In the genomic region with DNA sequence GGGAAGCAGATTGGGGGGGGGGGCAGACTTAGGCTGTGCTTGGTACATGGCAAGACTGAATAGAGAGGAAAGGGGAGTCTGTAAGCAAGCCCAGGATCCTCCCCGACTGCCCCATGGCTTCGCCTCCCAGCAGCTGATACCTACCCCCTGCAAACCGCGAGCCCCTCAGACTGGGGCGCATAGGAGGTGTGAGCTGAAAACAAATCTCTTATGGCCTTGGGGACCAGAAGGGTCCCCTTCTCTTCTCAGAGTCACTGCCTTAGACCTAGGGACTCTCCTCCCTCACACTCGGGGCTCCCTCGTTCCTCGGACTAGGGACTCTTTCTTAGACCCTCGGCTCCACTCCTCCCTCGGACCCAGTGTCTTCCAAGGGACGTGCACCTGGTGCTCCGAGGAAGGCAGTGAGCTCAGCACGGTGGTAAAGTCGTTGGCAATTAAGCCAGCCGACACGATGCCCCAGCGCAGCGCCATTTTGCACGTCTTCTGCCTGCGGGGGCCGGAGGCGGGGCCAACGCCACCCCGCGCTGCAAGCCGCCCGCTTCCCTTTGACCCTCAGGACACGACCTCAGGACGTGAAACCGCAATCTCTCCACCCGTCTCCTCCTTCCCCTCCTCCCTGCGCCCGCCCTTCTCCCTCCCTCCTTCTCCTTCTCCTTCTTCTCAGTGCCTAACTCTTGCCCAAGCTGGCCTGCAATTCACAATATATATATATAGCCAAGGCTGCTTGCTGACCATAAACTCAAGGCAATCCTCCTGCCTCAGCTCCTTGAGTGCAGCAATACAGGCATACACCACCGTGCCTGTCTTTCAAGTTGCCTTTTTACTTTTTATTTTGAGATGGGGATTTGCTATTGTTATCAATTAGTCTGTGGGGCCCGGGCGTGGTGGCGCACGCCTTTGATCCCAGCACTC, we compare ENCODE assay signal across 7 mouse cellular contexts. TPM values are rescaled to one million over a fixed set of nuclear protein-coding genes. Genes with fewer than 3 reads are reported as not detected.
DNase-seq lines count a peak whose midpoint lies in the region; ATAC-seq lines count a peak whose summit lies in the region.

A gene (minus strand): TSS at position 513 of the 912 bp plus-strand sequence.

- no peaks in the 10 kb centered on the region for H3K27me3 ChIP-seq in hindbrain, embryonic 16.5 days (replicated peaks; ENCODE audit: control insufficient read depth, insufficient read depth, low read length)
- H3K27me3 ChIP-seq in limb, embryonic 13.5 days: no peaks in the 10 kb centered on the region
- no peaks in the 10 kb centered on the region for H3K27me3 ChIP-seq in midbrain, embryonic 12.5 days

- peak within 1 kb of the TSS; percentile 75 for H3K9ac ChIP-seq in hindbrain, embryonic 16.5 days (ENCODE audit: low read depth, low read length)
- peak within 1 kb of the TSS; percentile 65 for H3K9ac ChIP-seq in limb, embryonic 13.5 days
- H3K9ac ChIP-seq in midbrain, embryonic 12.5 days (replicated peaks): peak within 1 kb of the TSS; percentile 63

- H3K36me3 ChIP-seq in hindbrain, embryonic 16.5 days (ENCODE audit: control insufficient read depth, insufficient read depth, low read length): peaks cover 5% of the 10 kb centered on the region
- peaks cover 17% of the 10 kb centered on the region for H3K36me3 ChIP-seq in limb, embryonic 13.5 days
- H3K36me3 ChIP-seq in midbrain, embryonic 12.5 days: peaks cover 9% of the 10 kb centered on the region

- 8% methylated on average over 38 of the region's 38 CpGs for WGBS in hindbrain, embryonic 16.5 days
- 10% methylated on average over 38 of the region's 38 CpGs for WGBS in limb, embryonic 13.5 days
- WGBS in midbrain, embryonic 12.5 days: 5% methylated on average over 38 of the region's 38 CpGs

- peak; percentile 19 for ATAC-seq in activated CD4-positive, CD25-positive, alpha-beta regulatory T cell, adult 4 months
- peak; percentile 49 for ATAC-seq in hindbrain, embryonic 16.5 days
- peak; percentile 52 for ATAC-seq in limb, embryonic 13.5 days (ENCODE audit: low FRiP score, low read depth)
- ATAC-seq in midbrain, embryonic 12.5 days (ENCODE audit: low FRiP score, low read depth): peak; percentile 57

- no peaks in the 10 kb centered on the region for H3K9me3 ChIP-seq in hindbrain, embryonic 16.5 days (ENCODE audit: control insufficient read depth, low read length)
- H3K9me3 ChIP-seq in limb, embryonic 13.5 days: no peaks in the 10 kb centered on the region
- no peaks in the 10 kb centered on the region for H3K9me3 ChIP-seq in midbrain, embryonic 12.5 days

- H3K4me1 ChIP-seq in hindbrain, embryonic 16.5 days (ENCODE audit: control insufficient read depth, insufficient read depth, low read depth, low read length): peaks cover 8% of the 10 kb centered on the region
- H3K4me1 ChIP-seq in limb, embryonic 13.5 days: peaks cover 32% of the 10 kb centered on the region
- peaks cover 13% of the 10 kb centered on the region; the same call in 1 of the 2 replicates for H3K4me1 ChIP-seq in midbrain, embryonic 12.5 days

- H3K4me3 ChIP-seq in hindbrain, embryonic 16.5 days (ENCODE audit: low read length): peak within 1 kb of the TSS; percentile 49
- peak within 1 kb of the TSS; percentile 50 for H3K4me3 ChIP-seq in limb, embryonic 13.5 days
- H3K4me3 ChIP-seq in midbrain, embryonic 12.5 days: peak within 1 kb of the TSS; percentile 48

- H3K27ac ChIP-seq in hindbrain, embryonic 16.5 days (ENCODE audit: low read depth, low read length): peak within 1 kb of the TSS; percentile 90
- H3K27ac ChIP-seq in limb, embryonic 13.5 days: peak within 1 kb of the TSS; percentile 71
- H3K27ac ChIP-seq in midbrain, embryonic 12.5 days (replicated peaks): peak within 1 kb of the TSS; percentile 62

- peak within 1 kb of the TSS; percentile 74 for H3K4me2 ChIP-seq in hindbrain, embryonic 16.5 days (ENCODE audit: low read length)
- H3K4me2 ChIP-seq in limb, embryonic 13.5 days (replicated peaks): peak within 1 kb of the TSS; percentile 71
- peak within 1 kb of the TSS; percentile 66 for H3K4me2 ChIP-seq in midbrain, embryonic 12.5 days (replicated peaks)

- peak; percentile 78 to 79 for DNase-seq in cerebellum, postnatal 10 days
- peak; percentile 67 for DNase-seq in gastrocnemius, postnatal 10 days
- peak; percentile 78 for DNase-seq in skeletal muscle tissue, adult 2 months (ENCODE audit: low read depth, low spot score)

RNA-seq across cellular contexts. Expression of the gene that starts here (rescaled TPM):
- polyA plus RNA-seq in activated CD4-positive, CD25-positive, alpha-beta regulatory T cell, adult 4 months (2017; shearing (Covaris generic)): 1 to 10 TPM in 1 of 2 experiments, under 1 TPM in 1; 0.61 to 1.3 TPM
- total RNA-seq in gastrocnemius, postnatal 10 days (2021): 1 to 10 TPM; 8.8 to 9.5 TPM
- polyA plus RNA-seq in hindbrain, embryonic 16.5 days (2015; fragmentation: Nextera tagmentation; extraction: Ambion mirVana): 4.0 and 4.3 TPM in 2 replicates
- polyA plus RNA-seq in limb, embryonic 13.5 days (2015; fragmentation: Nextera tagmentation; extraction: Ambion mirVana): 2.9 and 4.0 TPM in 2 replicates
- 3.2 and 3.6 TPM in 2 replicates for polyA plus RNA-seq in midbrain, embryonic 12.5 days (2016; fragmentation: Nextera tagmentation; extraction: Ambion mirVana)

Comparison
In these comparisons a context has a peak if more than half of its experiments do, and no peak if none do; other contexts are left out.
1. Peak in every context shown above with its lines: DNase-seq, ATAC-seq, H3K4me3 ChIP-seq and H3K27ac ChIP-seq.